Mouse (Mus musculus) retina, postnatal 7 days (tissue): Measurements from ENCODE around the gene Ifrd2.

Experiments used
- DNase-seq: peaks from one replicate; pipeline ENCODE4 v3.0.0-alpha.2; 2012; ENCODE audit warnings: low read depth, low spot score

Gene Ifrd2

DNA sequence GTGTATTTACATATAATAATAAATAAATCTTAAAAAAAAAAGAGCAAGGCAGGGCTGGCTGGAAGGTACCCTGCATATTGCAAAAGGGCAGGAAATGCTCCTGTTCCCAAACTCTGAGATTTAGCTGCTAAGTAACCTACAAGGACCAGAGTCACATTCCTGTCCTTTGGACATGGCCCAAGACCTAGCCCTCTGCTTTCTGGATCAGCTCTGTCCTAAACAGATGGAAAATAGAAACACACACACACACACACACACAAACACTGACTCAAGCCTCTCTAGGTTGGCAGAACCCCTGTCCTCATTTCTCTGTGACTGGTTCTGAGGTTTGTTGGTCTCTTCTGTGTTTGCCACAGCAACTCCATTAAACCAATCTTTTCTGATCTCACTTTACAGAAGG is 33.5 kb downstream of the Ifrd2 start:
- DNase-seq = no peak

DNA sequence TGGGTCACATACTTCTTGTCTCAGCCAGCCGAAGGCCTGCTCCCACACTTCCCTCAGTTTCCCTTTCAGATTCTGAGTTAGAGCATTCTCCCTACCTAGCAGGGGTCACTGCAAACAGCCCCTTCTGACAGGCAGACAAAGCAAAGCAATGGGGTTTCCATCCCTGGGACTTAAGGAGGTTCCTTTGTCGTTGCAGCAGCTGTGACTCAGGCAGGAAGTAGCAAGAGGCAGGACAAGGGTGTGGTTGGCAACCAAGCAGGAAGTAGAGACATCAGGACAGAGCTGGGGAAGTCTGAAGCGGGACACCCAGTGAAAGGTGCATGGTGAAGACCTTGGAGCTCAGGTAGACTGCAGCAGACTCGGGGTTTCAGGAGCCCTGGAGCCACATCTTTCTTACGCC is 37.1 kb downstream of the Ifrd2 start:
- no peak for DNase-seq

DNA sequence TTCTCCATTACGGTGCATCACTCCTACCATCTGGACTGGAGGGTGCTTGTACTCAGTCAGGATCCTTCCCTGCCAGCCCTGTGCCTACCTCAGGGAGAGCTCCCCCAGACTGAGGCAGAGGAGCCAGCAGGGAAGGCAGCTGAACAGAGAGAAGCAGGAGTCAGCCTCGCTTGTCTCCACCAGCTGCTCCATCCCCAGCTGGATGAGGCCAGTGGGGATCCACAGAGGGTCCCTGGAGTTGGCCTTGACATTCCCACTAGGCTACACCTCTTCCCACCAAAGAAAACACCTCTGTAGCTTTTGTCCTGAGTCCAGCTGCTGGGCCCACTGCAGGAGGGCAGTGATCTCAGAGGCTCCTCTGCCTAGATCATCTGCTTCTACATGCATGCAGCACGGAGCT is 37.5 kb downstream of the Ifrd2 start:
- no peak for DNase-seq

DNA sequence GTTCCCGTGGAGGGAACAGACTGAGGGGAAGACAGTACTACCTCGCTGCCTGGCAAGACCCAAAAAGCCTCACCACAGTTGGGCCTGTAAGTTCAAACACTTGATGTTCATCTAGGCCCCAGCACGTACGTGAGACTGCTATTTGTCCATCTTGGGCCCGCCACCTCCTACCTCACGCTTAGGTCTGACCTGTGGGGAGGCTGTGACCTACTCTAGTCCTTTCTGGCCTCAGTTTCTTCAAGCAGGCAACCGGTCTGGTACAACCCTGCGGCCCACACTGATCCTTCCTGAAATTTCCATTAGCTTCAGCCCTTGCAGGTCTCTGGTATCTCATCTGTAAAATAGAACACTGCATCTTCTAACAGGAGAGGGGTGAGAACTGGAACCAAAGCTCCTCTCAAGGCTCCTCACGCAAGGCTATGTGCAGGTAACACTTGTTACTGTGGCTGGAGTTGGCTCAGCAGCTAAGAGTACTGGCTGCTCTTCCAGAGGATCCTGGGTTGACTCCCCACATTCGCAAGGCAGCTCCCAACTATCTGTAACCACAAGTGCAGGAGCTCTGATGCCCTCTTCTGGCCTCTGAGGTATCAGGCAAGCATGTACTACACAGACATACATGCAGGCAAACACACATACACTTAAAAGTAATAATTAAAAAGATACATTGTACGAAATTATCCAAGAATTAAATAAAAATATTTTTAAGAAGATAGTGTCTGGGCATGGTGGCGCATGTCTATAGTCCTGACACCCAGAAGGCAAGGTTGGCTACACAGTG is 38.1 kb downstream of the Ifrd2 start:
- no peak for DNase-seq

DNA sequence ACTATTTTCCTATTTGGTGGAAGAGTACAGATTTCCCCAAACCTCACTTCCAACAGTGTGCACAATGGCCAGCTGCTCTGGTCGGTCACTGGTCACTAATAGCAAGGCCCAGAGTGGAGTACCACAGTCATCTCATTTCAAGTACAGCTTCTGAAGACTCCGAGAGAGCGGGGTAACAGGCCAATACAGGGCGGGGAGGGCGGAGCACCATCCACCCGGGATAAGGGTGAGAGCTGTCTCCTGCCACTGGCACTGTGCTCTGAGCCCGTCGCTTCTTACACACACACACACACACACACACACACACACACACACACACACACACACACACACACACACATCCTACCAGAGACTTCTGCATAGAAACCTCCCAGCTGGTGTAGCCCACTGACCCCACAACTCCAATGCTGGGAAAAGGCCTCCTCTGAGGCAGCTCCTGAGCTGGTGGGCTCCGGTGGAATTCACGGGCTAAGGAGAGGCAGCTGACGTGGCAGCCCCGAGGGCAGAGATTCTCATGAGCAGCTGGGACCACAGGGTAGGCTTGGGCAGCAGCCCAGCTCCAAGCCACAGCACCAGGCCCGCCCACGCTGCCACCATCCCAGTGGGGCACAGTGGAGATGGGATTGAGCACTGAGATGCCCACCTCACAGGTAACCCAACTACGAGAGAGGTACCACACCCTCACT is 38.9 kb downstream of the Ifrd2 start:
- no peak for DNase-seq

DNA sequence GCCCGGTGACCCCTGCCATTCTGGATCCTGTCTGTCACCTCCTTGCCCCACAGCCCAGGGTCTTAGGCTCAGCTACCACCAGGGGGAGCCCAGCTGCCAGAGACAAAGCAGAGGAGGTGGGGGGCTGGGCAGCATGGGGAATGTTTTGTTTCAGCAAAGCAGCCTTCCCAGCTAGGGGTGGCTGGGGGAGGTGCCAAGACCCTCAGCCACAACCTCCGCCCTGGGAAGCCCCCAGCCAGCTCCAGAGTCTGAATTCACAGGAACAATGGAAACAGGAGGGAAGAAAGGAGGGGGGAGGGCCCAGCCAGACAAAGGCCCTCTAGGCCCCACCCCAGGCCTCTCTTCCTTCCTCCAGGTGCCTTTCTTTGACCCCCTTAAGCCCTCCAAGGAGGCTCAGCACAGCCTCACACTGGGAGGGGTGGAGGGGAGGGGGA is 39.4 kb downstream of the Ifrd2 start:
- DNase-seq = peak; percentile 79

DNA sequence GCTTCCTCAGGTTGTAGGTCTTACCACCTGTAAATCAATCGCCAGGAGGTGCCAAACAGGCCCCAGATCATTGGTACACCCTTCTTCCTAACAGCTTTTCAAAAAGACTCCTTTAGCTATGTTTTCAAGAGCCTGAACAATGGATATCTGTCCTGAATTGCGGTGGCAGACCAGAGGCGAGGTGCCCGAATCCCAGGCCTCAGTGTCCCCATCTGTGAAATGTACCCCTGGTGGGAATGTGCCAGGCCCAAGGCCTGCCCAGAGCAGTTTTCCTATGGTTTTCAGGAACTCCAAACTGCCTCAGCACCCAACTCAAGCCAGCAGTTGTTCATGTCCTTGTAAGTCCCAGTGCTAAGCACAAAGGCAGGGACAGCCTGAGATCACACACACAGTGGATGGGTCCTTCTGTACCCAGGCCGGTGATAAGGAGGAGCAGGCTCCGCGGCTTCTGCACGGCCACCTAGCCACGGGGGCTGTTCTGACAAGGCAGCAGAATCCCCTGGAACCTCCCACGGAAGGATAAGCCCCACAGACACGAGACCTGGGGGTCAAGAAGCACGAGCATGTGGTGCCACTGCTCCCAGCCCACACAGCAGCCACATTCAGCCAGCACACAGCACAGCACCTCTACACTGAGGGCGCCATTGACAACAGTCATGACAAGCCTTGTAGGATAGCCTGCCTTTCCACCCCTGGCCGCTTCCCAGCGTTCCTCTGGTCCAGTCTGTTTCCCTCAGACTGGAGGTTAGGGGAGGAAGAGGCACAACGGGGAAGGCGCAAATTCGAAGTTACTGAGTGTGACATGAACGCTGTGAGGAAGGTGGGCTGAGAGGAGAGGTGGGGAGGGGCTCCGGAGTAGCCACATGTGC is 40.2 kb downstream of the Ifrd2 start:
- DNase-seq = no peak

DNA sequence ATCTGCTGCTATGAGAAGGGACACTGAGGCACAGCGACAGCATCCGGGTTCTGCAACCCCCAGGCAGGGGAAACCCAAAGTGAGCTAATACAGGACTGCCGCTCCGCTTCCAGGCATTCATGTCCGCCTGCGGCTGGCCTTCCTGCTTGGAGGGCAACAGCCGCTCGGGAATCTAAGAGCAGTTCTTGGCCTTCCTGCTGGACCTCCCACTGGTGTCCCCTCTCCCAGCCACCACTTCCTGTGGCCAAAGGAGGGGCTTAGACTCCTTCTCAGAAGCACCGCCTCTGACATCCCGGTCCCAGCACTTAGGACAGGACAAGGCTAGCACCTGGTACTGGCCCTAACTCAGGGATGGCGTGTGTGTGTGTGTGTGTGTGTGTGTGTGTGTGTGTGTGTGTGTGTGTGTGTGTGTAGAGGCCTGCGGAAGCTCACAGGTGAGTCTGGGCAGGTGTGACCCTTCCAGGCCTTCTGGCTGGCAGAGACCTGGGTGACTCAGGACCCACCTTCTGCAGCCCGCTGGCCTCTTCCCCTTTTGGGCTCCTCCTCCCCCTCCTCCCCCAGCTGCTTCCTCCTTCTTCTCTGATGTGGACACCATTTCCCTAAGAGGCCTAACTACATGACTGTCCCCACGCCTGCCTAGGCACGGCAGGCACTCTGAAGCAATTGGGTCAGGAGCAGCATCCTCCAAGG is 41.4 kb downstream of the Ifrd2 start:
- no peak for DNase-seq

DNA sequence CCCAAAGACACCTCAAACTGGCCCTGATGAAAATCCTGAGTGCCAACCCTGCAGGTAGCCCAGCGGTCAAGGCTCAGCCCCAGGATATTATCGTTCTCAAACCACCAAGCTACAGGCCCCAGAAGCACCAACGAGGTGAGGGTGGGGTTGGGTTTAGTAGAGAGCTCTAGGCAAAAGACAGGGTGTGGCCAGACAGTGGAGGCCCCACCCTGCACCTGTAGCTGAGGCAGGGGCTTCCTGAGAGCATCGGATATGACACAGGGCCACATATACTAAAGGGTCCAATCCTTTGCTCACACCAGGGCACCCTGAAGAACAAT is 41.9 kb downstream of the Ifrd2 start:
- DNase-seq = no peak

DNA sequence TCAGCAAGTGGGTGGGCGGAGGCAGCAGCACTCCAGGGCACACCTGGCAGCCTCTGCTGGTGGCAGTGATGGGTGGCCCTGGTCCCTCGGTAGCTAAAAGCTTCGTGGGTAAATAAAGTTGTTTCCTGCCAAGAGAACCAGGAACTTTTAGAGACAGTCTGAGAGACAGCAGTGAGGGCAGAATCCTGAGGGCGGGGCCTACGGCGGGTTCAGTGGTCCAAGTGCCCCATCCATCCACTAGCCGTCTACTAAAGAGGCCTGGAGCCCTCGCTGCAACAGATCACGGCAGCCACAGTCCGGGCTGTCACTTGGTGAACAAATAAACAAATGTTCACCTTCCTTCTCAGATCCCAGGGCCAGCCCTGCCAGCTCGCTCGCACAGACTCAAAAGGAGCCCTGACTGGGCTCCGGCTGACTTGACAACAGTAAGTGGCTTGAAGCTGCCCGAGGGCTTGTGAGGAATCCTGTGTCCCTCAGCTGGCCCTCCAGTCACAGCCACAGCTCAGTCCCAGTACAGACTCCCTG is 42.5 kb downstream of the Ifrd2 start:
- no peak for DNase-seq

DNA sequence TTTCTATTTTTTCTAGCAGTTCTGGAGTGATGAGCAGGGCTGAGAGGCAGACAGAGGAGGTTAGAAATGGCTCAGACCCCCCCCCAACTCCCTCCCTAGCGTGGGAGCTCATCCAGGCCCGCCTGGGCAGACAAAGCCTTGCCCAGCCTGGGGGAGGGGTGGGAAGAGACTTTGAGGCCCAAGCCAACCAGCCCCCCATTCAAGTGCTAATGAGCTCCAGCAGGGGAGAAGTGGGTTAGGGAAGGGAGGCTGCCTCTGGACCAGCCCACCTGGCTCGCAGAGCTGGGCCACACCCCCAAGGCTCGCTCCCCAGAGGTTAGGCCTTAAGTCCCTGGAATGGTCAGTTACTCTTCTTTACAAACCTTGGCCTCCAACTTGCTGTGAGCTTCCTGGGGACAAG is 43.1 kb downstream of the Ifrd2 start:
- DNase-seq = no peak

DNA sequence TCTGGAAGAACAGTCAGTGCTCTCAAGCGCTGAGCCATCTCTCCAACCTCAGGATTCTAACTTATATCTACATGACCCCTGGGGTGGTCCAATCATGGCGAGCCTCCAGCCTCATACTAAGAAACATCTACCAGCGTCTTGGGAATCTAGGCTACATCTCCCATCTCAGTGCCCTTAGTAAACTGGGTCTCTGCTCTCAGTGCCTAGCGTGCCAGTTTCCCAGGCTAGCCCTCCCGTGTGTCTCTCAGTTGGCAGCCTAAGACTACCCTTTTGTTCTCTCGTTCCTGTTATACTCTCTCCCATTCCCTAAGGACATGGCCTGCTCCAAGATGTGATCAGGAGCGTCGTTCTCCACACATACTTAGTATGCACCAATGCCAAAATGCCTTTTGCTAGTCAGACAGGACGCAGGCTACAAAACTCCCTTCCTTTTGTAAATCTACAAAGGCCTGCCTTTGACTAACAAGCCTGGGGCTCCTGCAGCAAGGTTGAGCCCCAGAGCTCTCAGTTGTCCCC is 43.9 kb downstream of the Ifrd2 start:
- no peak for DNase-seq

DNA sequence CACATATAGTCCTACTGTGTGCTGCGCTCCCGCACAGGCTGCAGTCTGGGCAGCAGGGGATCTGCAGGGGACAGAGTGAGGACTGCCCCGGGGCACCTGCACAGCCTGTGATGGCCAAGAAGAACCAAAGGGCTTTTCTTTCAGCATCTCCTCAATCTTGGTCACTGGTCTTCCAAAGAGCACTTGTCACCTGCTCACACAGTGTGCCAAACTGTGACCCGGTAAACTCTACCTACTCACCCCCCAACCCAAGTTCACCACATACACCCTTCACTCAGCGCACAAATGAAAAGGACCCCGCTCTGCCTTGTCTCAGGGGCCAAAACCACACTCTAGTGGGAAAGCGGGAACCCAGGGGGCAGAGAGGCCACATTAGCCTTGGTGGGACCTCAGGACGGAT is 44.4 kb downstream of the Ifrd2 start:
- no peak for DNase-seq

DNA sequence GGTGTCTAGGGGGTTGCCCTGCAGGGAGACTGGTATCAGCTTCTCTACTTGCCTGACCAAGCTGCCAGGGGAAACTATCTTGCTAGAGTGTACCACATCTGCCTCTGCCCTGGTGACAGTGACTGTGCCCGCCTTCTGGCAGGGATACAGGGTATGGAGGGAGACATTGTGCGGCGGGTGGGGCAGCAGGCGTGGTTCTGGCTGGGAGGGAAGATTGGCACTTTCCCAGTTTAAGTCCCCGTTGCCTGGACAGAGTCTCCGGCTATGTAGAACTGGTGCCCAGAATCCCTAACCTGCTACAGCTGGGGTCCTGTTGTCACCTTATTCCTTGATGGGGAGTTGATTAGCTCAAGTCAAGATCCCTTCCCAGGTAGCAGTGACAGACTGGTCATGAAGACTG is 45.0 kb downstream of the Ifrd2 start:
- DNase-seq = no peak

DNA sequence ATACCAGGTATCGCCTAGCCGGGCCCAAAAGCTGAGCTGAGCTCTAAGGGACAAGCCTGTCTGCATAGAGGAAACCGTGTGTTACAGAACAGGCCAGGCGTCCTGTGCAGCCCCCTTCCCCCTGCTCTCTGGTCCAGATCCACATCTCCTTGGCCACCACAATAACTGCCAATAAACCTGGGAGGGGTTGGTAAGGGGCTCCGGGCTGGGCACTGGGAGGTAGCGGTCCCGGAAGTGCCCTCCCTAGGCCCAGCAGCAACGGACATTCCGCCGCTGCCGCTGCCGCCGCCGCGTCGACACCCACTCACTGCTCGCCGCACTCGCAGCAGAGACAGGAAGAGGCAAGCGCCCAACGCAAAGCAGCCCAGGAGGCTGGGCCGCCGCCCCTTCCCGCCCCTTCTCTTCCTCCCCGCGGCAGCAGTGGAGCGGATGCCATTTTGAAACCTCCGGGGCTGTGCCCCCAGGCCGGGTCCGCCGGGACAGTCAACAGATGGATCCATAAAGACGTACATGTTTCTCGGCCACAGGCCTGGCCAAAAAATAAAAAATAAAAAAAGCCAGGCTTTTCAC is 45.7 kb downstream of the Ifrd2 start:
- DNase-seq = no peak

DNA sequence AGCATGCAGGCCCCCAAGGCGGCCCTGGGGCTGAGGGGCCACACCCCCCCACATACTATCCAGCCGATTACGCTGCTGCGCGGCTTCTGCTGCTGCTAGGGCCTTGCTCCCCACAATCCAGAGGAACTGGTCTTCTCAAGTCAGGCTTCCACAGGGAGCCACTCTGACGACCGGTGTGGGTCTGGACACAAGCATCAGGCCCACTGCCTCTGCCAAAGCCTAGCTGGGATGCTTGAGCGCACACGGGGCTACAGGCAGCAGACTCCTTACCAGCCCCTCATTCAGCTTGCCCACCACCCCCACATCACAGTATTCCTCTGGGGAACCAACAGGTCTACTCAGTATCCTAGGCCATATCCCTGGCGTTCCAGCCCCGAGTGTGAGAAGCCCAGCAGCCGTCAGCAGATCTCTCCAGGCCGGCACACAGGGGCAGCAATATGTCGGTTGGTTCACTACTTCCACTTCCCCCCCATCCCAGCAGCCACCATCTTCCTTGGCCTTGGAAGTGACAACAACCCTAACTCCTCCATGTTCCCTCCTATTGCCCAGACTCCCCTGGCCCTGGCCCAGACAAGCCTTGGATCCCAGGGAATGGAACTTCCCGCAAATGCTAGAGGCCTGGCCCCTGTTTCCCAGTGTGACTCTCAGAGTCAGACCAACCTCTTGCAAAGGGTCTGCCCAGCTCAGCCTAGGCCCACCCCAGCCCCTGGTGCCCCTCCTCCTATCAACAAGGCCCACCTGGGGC is 46.4 kb downstream of the Ifrd2 start:
- no peak for DNase-seq

DNA sequence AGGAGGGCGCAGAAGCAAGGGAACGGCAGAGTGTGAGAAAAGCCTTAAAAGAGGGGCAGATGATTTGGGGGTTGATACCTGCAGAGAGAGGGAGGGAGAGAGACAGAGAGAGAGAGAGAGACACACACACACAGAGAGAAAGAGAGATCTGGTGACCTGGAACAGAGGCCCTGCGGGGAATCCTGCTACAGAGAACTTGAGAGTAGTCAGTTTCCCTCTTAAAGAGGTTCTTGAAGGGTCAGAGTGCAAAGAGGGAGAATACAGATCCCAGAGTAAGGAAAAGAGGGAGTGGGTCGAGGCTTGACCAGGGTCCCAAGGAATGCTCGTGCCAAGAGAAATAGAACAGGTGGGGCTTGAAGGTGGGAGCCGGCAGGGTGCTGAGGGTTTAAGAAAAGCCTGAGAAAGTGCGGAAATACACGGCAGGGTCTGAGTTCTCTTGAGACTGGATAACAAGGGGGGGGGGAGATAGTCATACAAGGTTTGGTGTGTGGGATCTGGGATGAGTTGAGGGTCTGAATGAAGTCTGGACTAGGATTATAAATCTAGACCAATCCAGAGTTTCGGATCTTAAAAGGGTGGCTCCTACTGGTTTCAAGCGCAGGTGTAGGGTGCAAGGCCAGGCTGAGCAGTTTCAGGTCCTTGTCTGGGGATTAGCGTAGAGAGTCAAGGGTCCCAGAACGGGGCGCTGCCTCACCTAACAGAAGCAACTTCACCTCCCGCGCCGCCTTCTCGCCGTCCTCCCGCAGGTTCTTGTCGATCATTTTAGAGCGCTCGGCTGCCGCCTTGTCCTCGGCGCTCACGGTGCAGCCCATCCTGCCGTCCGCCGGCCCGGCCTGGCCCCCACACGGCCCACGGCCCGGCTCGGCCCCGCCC is 47.2 kb downstream of the Ifrd2 start:
- DNase-seq = no peak

DNA sequence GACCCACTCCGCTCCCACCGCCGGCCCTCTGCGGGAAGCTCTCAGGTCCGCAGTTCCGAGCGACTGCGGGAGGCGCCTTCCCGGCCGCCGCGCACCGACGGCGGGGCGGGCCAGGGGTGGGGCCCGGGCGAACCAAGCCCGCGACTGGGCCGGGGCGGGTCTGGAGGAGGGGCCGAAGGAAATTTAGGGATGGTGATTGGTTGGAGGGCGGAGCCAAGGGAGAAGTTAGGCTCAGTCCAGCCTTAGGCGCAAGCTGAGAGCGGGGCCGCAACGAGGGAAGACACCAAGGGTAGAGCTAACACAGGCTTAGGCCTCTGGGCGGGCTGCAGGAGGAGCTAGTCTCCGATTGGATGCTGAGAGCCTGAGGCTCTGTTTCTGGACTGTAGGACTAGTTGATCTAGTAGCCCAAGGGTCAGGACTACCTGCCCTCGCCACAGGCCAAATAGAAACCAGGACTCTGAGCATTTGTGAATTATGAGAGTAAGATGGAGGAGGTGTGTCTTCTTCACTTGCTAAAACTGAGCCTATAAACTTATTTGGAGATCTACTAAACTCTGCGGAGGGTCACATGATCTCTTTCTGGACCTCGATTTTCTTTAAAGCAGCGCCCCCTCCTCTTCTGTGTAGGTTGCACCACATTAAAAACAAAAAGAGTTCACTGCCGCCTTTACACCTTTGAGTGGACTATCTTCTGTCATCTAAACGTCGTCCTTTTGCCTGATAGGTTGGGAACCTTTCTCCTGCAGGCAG is 48.0 kb downstream of the Ifrd2 start, which contains the start of gene Gnai2:
Gene Gnai2, minus strand, starts transcription at position 89 of the 750 bp plus-strand sequence.
- DNase-seq = peak; percentile 69

DNA sequence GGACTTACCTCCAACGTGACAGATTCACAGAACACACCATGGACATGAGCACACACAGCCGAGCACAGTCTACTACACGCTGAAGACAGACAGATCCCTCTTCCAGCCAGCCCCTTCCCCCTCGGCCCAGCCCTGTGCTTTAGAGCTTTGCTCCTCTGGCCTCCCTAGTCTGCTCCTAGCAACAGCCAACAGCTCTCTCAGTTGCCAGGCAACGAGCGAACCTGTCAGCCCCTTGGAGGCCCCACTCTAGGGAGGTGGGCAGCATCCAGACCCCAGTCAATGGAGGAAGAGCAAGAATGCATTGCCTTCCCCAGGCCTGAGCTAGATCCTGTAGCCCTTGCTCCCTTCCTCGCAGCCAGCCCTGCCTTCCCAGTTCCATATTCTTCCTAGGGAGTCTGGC is 49.6 kb downstream of the Ifrd2 start:
- DNase-seq = no peak
